Mouse (Mus musculus) cerebellum, adult 2 months (tissue): ENCODE measurements around the gene Igf1r.

Experiments
- CTCF ChIP-seq: fragments of 200-500 bp; IDR thresholded peaks from 2 replicates; pipeline ENCODE4 v1.5.1; 2011; ENCODE audit warnings: low read depth, mild to moderate bottlenecking, control low read depth, low read length, moderate library complexity, borderline replicate concordance; ENCODE audit not compliant: insufficient read depth
- POLR2A ChIP-seq: fragments of 200-500 bp; IDR thresholded peaks from 2 replicates; pipeline ENCODE4 v1.6.1; 2011; ENCODE audit warnings: low read length, control low read depth, borderline replicate concordance; ENCODE audit not compliant: insufficient read depth

DNA sequence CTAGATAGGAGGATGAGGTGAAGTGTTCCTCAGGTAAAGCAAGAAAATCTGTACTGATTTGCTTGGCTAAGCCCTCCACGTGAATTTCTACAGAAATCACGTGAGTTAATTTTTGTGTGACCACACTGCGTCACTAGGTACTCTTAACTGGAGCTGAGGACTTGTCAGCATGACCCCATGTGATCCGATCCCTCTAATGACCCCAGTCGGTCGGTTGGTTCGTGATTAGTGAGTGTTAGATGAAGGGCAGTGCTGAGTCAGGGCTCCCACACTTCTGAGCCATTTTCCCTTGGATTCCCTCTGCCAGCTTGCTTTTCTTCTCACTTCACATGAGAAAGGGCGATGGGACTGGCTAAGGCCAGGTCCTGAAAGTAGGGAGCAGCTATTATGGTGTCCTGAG, 86.2 kb downstream of the Igf1r start:
- TF ChIP-seq POLR2A, result no peak
- no peak for TF ChIP-seq CTCF
